Mouse (Mus musculus): ENCODE data around the gene Hmgcl. TPM values are rescaled to one million over a fixed set of nuclear protein-coding genes. Genes with fewer than 3 reads are reported as not detected.
A peak's percentile ranks its signal among the peaks of the same experiment; 100 is the strongest.

The Hmgcl gene
- polyA plus RNA-seq, 1 experiment from 2014 or later = 60.3 TPM

DNA sequence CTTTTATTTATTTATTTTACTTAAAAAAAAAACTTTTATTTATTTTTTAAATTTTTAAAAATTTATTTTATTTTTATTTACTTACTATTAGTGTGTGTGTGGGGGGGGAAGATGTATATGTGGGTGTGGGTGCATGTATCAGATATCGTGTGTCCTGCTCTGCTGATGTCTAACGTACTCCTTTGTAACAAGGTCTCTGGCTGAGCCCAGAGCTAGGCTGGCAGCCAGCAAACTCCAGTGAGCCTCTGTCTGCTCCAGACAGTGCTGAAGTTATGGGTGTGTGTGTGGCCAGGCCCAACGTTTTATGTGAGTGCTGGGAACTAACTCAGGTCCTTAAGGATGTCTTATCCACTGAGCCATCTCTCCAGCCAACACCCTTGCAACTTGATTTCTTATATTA is 34.1 kb upstream of the Hmgcl start:
- Histone ChIP-seq H3K4me3 (replicated peaks; ENCODE audit: low read length) (no peak overlapping the region), H3K9me3 (ENCODE audit: control insufficient read depth, low read length) (no peaks in the 10 kb centered on the region), H3K27me3 (ENCODE audit: control insufficient read depth, insufficient read depth, low read length) (no peaks in the 10 kb centered on the region), H3K4me1 (replicated peaks; ENCODE audit: control insufficient read depth, insufficient read depth, low read length) (0 out of 2 replicates have a peak, but pooled peaks cover 9% of the 10 kb centered on the region), H3K36me3 (replicated peaks; ENCODE audit: control insufficient read depth, insufficient read depth) (no peaks in the 10 kb centered on the region), H3K27ac (no peak overlapping the region; the same call in 1 of the 2 replicates), H3K4me2 (replicated peaks) (no peak overlapping the region), H3K9ac (no peak overlapping the region)
- DNase-seq (ENCODE audit: low spot score) = no peak
- 49% methylated on average over 3 of the region's 3 CpGs for WGBS
- ATAC-seq (ENCODE audit: low FRiP score) = no peak

DNA sequence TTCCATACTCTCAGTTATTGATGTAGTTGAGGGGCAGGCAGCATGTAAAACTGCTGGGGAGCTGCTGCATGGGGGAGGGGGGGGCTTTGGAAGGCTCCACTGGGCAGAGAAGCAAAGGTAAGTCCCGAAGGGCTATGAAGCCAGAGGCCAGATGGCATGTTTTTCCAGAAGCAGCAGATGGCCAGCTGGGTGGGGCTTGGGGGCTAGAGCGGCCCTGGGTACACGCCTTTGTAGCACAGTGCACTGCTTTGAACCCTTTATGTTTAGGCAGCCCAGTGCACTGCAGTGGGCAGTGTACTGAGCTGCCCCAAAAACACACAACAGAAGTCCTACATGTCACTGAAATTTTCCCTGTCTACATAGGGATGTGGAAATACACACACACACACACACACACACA is 33.4 kb upstream of the Hmgcl start:
- Histone ChIP-seq H3K9ac (no peak overlapping the region), H3K27ac (0 out of 2 replicates have a peak overlapping the region, but pooled peaks have one; percentile 17), H3K4me3 (replicated peaks; ENCODE audit: low read length) (no peak overlapping the region), H3K4me2 (replicated peaks) (no peak overlapping the region), H3K27me3 (ENCODE audit: control insufficient read depth, insufficient read depth, low read length) (no peaks in the 10 kb centered on the region), H3K9me3 (ENCODE audit: control insufficient read depth, low read length) (no peaks in the 10 kb centered on the region), H3K36me3 (replicated peaks; ENCODE audit: control insufficient read depth, insufficient read depth) (no peaks in the 10 kb centered on the region), H3K4me1 (replicated peaks; ENCODE audit: control insufficient read depth, insufficient read depth, low read length) (0 out of 2 replicates have a peak, but pooled peaks cover 9% of the 10 kb centered on the region)
- ATAC-seq (ENCODE audit: low FRiP score) = 0 out of 2 replicates have a peak, but pooled peaks have one; percentile 62
- DNase-seq (ENCODE audit: low spot score) = no peak
- WGBS = 22% methylated on average over 3 of the region's 3 CpGs

DNA sequence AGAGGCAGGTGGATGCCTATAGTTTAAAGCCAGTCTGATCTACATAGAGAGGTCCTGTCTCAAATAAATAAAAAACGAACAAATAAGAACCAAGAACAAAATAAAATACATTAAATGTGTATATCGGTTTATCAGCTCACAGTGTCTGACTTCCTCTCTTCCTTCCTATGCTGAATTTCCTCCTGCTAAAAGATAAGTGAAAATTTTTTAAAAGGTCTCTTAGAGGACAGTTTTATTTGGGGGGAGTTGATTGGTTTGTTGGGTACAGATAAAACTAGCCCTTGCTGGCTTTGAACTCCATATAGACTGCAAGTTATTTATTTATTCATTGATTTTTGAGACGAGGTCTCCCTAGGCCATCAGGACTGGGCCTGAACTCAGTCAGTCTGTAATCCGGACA is 32.8 kb upstream of the Hmgcl start:
- ATAC-seq (ENCODE audit: low FRiP score) = no peak
- no peak overlapping the region for H3K4me3 ChIP-seq (replicated peaks; ENCODE audit: low read length)

DNA sequence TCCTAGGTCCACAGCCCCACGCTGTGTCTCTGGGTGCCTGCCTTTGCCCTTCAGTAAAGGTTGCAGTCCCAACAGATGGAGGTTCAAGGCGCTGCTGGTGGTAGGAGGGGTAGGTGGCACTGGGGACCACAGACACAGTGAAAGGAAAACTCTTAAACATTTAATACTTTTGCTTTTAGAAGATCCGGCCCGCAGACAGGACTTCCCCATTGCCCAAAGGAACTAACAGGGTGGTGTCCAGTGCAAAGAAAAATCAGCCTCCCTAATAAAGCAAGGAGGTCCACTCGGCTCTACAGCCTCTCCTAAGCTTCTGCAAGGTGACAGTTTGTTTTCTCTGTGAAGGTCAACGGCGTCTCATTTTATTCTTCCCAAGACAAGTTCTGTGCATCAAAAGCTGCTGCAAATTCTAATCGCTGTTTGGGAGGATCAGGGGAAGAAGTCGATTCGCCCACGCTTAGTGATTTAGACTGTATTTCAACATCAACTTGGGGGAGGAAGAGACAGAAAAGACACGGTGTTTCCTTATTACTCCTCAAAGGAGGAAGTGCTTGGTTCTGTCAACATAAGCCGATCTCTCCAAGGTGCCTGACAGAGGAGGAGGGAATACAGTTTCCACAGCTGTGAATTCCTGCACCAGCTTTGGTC is 27.5 kb upstream of the Hmgcl start:
- no peaks in the 10 kb centered on the region for H3K36me3 ChIP-seq (replicated peaks; ENCODE audit: control insufficient read depth, insufficient read depth)
- H3K27ac ChIP-seq = no peak overlapping the region
- WGBS = 89% methylated on average over 13 of the region's 13 CpGs
- H3K27me3 ChIP-seq (ENCODE audit: control insufficient read depth, insufficient read depth, low read length) = no peaks in the 10 kb centered on the region
- DNase-seq (ENCODE audit: low spot score) (no peak), ATAC-seq (ENCODE audit: low FRiP score) (no peak)
- H3K4me1 ChIP-seq (replicated peaks; ENCODE audit: control insufficient read depth, insufficient read depth, low read length) = peaks cover 9% of the 10 kb centered on the region
- H3K4me2 ChIP-seq (replicated peaks) = no peak overlapping the region
- no peaks in the 10 kb centered on the region for H3K9me3 ChIP-seq (ENCODE audit: control insufficient read depth, low read length)
- H3K4me3 ChIP-seq (replicated peaks; ENCODE audit: low read length) = no peak overlapping the region
- no peak overlapping the region for H3K9ac ChIP-seq

More for the DNA sequence above, 32.8 kb upstream of the Hmgcl start:
- 0 out of 2 replicates have a peak, but pooled peaks cover 9% of the 10 kb centered on the region for H3K4me1 ChIP-seq (replicated peaks; ENCODE audit: control insufficient read depth, insufficient read depth, low read length)
- H3K9ac ChIP-seq = no peak overlapping the region
- H3K36me3 ChIP-seq (replicated peaks; ENCODE audit: control insufficient read depth, insufficient read depth) = no peaks in the 10 kb centered on the region
- no peaks in the 10 kb centered on the region for H3K9me3 ChIP-seq (ENCODE audit: control insufficient read depth, low read length)
- H3K27ac ChIP-seq = 0 out of 2 replicates have a peak overlapping the region, but pooled peaks have one; percentile 17
- 79% methylated on average over 4 of the region's 4 CpGs for WGBS
- no peak overlapping the region for H3K4me2 ChIP-seq (replicated peaks)
- no peaks in the 10 kb centered on the region for H3K27me3 ChIP-seq (ENCODE audit: control insufficient read depth, insufficient read depth, low read length)
- DNase-seq (ENCODE audit: low spot score) = no peak

DNA sequence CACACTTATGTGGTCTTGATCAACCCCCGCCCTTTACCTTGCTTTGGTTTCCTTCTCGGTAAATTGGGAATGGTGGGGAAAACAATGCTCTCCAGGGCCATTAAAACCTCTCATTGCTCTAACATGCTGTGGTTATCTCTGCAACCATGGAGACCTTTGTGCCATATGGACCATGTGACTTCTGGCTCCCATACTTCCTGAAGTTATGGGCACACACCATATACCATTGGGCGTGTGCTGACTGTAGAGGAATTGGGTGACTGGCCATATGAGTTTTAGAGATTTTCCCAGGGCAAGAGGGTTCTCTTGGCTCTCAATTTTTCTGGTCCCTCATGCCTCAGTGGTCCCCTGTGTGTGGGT is 27.0 kb upstream of the Hmgcl start:
- H3K27me3 ChIP-seq (ENCODE audit: control insufficient read depth, insufficient read depth, low read length) = no peaks in the 10 kb centered on the region
- no peak for DNase-seq (ENCODE audit: low spot score)
- H3K4me3 ChIP-seq (replicated peaks; ENCODE audit: low read length) = no peak overlapping the region
- H3K27ac ChIP-seq = no peak overlapping the region
- H3K36me3 ChIP-seq (replicated peaks; ENCODE audit: control insufficient read depth, insufficient read depth) = no peaks in the 10 kb centered on the region
- H3K9me3 ChIP-seq (ENCODE audit: control insufficient read depth, low read length) = no peaks in the 10 kb centered on the region
- no peak overlapping the region for H3K9ac ChIP-seq
- no peak for ATAC-seq (ENCODE audit: low FRiP score)
- WGBS = 95% methylated on average over 3 of the region's 3 CpGs
- H3K4me1 ChIP-seq (replicated peaks; ENCODE audit: control insufficient read depth, insufficient read depth, low read length) = peaks cover 9% of the 10 kb centered on the region
- H3K4me2 ChIP-seq (replicated peaks) = no peak overlapping the region

DNA sequence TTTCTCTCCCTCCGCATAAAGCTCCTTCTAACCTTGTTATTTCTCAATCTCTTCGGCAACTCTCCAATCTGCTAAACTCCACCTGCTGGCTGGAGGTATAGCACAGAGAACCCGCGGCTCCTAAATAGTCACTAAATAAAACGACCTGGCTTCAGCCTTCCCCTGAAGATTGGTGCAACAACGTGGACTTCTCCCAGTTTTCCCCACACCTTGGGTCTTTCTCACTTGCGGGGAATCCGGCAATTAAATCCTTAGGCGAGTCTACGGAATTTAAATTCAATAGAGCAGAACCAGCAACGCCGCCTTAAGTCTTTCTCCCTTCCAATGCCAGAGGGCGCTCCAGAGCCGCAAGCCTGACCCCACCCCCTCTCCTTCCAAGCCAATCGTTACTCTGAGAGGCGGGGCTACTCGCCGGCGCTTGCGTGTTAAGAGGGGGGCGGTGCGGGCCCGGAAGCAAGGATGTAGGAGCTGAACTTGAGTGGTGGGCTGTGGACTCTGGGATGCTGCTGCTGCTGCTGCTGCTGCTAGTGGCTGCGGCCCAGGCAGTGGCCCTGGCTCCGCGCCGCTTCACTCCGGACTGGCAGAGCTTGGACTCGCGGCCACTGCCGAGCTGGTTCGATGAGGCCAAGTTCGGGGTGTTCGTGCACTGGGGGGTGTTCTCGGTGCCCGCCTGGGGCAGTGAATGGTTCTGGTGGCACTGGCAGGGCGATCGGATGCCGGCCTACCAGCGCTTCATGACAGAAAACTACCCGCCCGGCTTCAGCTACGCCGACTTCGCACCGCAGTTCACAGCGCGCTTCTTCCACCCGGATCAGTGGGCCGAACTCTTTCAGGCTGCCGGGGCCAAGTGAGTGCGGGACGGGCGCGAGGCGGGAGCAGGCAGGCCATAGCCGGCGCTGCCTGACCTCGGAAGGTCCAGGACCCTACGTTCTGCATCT is 25.7 kb upstream of the Hmgcl start, which contains the start of gene Fuca1:
Gene Fuca1, plus strand, starts transcription at position 432 of the 938 bp plus-strand sequence.
- H3K4me2 ChIP-seq (replicated peaks) = peak within 1 kb of the TSS; percentile 84
- peak within 1 kb of the TSS; percentile 77 for H3K4me3 ChIP-seq (replicated peaks; ENCODE audit: low read length)
- peak within 1 kb of the TSS; percentile 77 for H3K27ac ChIP-seq
- peaks cover 1% of the 10 kb centered on the region for H3K36me3 ChIP-seq (replicated peaks; ENCODE audit: control insufficient read depth, insufficient read depth)
- DNase-seq (ENCODE audit: low spot score) (peak; percentile 99), ATAC-seq (ENCODE audit: low FRiP score) (peak; percentile 96)
- WGBS = 2% methylated on average over 60 of the region's 60 CpGs
- H3K9ac ChIP-seq = peak within 1 kb of the TSS; percentile 82
- no peaks in the 10 kb centered on the region for H3K9me3 ChIP-seq (ENCODE audit: control insufficient read depth, low read length)
- peaks cover 9% of the 10 kb centered on the region for H3K4me1 ChIP-seq (replicated peaks; ENCODE audit: control insufficient read depth, insufficient read depth, low read length)
- H3K27me3 ChIP-seq (ENCODE audit: control insufficient read depth, insufficient read depth, low read length) = no peaks in the 10 kb centered on the region

DNA sequence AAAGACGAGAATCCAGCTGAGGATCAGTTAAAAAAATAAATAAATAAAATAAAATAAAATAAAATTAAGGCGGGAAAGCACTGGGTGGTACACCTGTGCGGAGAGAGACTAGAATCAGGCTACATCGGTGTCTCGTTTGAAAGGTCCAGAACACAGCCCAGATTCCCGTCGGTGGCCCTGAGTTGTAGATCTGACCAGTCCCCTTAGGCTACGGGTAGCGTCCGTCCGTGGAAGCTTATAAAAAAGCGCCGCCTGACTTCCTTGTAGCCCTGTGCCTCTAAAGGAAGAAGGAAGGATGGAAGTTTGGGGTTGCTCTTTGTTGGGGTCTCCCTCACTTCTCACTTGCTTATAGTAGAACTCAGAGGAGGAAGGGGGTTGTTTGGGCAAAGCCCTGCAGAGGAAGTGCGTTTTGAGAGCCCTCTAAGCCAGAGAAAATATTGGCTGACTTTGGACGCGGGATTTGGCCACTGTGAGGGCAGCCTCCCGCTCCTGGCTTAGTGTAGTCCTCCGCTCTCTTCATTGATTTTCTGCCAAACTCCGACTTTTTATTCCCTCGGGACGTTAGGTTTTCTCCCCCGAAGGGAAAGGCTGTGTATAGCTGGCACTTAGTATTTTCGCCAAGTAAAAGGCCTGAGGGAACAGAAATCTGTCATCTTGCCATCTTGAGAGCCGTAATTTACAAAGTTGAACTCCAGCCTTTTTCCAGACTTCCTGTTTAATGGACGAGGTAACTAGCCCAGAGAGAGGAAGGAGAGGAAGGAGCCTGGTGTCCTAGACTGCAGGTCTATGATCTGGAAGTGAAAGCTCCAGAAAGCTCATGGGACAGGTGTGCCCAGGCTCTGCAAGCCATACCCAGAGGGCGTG is 24.8 kb upstream of the Hmgcl start:
- peaks cover 9% of the 10 kb centered on the region for H3K36me3 ChIP-seq (replicated peaks; ENCODE audit: control insufficient read depth, insufficient read depth)
- H3K27ac ChIP-seq = peak overlapping the region; percentile 77
- peak overlapping the region; percentile 84 for H3K4me2 ChIP-seq (replicated peaks)
- DNase-seq (ENCODE audit: low spot score) (peak; percentile 48), ATAC-seq (ENCODE audit: low FRiP score) (peak; percentile 9; the same call in 1 of the 2 replicates)
- peaks cover 9% of the 10 kb centered on the region for H3K4me1 ChIP-seq (replicated peaks; ENCODE audit: control insufficient read depth, insufficient read depth, low read length)
- H3K9ac ChIP-seq = peak overlapping the region; percentile 82
- H3K9me3 ChIP-seq (ENCODE audit: control insufficient read depth, low read length) = no peaks in the 10 kb centered on the region
- peak overlapping the region; percentile 77 for H3K4me3 ChIP-seq (replicated peaks; ENCODE audit: low read length)
- H3K27me3 ChIP-seq (ENCODE audit: control insufficient read depth, insufficient read depth, low read length) = no peaks in the 10 kb centered on the region
- WGBS = 6% methylated on average over 26 of the region's 26 CpGs

DNA sequence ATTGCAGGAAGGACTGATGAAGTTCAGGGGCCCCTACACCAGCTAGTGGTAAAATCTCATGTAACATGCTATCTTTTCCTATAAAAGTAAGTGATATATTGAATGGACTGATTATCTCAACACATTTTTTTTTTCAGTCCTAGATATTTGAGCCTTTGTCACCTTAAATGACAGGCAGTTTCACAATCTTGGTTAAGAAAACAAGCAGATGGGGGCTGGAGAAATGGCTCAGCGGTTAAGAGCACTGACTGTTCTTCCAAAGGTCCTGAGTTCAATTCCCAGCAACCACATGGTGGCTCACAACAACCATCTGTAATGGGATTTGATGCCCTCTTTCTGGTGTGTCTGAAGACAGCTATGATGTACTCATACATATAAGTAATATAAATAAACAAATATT is 24.1 kb upstream of the Hmgcl start:
- Histone ChIP-seq H3K27ac (no peak overlapping the region), H3K4me3 (replicated peaks; ENCODE audit: low read length) (peak overlapping the region; percentile 77; the same call in 1 of the 2 replicates), H3K4me2 (replicated peaks) (peak overlapping the region; percentile 84), H3K36me3 (replicated peaks; ENCODE audit: control insufficient read depth, insufficient read depth) (peaks cover 14% of the 10 kb centered on the region), H3K27me3 (ENCODE audit: control insufficient read depth, insufficient read depth, low read length) (no peaks in the 10 kb centered on the region), H3K9me3 (ENCODE audit: control insufficient read depth, low read length) (no peaks in the 10 kb centered on the region), H3K9ac (no peak overlapping the region; the same call in 1 of the 2 replicates), H3K4me1 (replicated peaks; ENCODE audit: control insufficient read depth, insufficient read depth, low read length) (peaks cover 9% of the 10 kb centered on the region)
- ATAC-seq (ENCODE audit: low FRiP score) (no peak), DNase-seq (ENCODE audit: low spot score) (no peak)
- WGBS = 86% methylated on average over 1 of the region's 1 CpGs
